Mouse (Mus musculus): ENCODE measurements at regions not wholly inside any gene's neighbourhood (a gene's known extent, or its start where the extent isn't known, plus 50 kb on each side); places are given as distances from the start of the nearest gene placed in this dataset.

DNA sequence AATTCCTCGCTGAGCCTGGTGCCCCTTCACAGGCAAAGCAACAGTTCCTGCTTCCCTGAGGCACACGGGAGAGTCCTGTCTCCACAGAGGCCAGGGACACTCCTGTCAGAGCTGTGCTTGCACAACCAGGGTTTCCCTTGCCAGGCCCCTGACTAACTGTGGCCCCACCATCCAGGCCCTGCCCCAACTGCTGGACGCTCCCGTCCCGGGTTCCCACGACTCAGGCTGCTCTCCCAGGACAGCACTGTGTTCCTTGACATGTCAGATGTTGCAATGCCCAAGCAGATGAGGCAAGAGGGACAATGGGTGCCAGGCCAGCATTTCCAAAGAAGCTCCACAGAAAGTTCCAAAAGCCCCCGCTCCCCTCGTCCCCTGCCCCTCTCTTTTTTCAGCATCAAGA, 250.4 kb downstream of the Bcl11b start:
- no peak for ATAC-seq (ENCODE audit: insufficient number of reproducible peaks, insufficient read depth, low FRiP score, low read depth)
- Histone ChIP-seq H3K27ac (ENCODE audit: low read length) (no peak overlapping the region; the same call in 1 of the 2 replicates), H3K4me1 (ENCODE audit: control insufficient read depth, insufficient read depth, low read length) (peaks cover 20% of the 10 kb centered on the region)

DNA sequence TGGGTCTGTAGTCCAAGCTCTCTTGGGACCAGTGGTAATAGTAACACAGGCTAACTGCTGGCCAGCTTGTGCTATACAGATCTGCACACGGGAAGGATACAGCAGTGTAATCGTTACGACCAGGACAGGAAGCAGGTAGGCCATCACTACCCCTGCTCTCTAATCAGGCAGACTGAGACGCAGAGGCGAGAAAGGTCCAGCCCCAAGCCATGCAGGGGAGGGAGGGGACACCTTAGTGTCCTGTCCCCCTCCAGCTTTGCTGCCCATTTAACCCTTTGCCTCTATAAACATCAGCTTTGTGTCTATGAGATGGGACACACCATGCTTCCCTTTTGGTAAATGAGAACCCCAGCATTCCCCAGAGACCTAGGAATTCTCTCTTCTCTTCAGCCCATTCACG, 249.9 kb downstream of the Bcl11b start:
- no peaks in the 10 kb centered on the region for H3K36me3 ChIP-seq (ENCODE audit: control insufficient read depth, insufficient read depth, low read length)
- no peaks in the 10 kb centered on the region for H3K27me3 ChIP-seq (ENCODE audit: control insufficient read depth, insufficient read depth, low read length)
- no peak overlapping the region for H3K4me3 ChIP-seq (ENCODE audit: low read depth, low read length)
- H3K9ac ChIP-seq (replicated peaks; ENCODE audit: low read depth, low read length) = no peak overlapping the region
- no peak overlapping the region for H3K27ac ChIP-seq (ENCODE audit: low read length)
- H3K4me1 ChIP-seq (ENCODE audit: control insufficient read depth, insufficient read depth, low read length) = peaks cover 25% of the 10 kb centered on the region
- no peaks in the 10 kb centered on the region for H3K9me3 ChIP-seq (ENCODE audit: control insufficient read depth, low read depth, low read length)
- ATAC-seq (ENCODE audit: insufficient number of reproducible peaks, insufficient read depth, low FRiP score, low read depth) = no peak
- WGBS = 61% methylated on average over 6 of the region's 6 CpGs
- H3K4me2 ChIP-seq (replicated peaks; ENCODE audit: low read depth, low read length) = no peak overlapping the region

More for the DNA sequence above, 250.4 kb downstream of the Bcl11b start:
- Histone ChIP-seq H3K36me3 (ENCODE audit: control insufficient read depth, insufficient read depth, low read length) (no peaks in the 10 kb centered on the region), H3K27me3 (ENCODE audit: control insufficient read depth, insufficient read depth, low read length) (no peaks in the 10 kb centered on the region), H3K9ac (replicated peaks; ENCODE audit: low read depth, low read length) (no peak overlapping the region), H3K4me3 (ENCODE audit: low read depth, low read length) (no peak overlapping the region), H3K4me2 (replicated peaks; ENCODE audit: low read depth, low read length) (no peak overlapping the region), H3K9me3 (ENCODE audit: control insufficient read depth, low read depth, low read length) (no peaks in the 10 kb centered on the region)
- 57% methylated on average over 8 of the region's 8 CpGs for whole genome bisulfite sequencing

DNA sequence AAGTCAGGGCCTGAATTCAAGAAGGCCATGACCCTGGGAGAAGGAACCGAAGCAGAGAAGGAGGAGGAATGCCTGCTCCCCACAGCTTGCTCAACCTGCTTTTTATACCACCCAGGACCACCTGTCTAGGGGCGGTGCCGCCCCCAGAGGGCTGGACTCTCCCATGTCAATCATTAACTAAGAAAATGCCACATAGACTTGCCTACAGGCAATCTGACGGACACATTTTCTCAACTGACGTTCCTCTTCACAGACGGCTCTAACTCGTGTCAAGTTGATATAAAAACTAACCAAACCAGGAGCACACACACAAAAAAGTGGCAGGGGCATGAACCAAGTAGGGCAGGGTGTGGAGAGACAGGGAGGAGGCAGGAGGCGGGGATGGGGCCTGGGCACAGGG, 248.5 kb downstream of the Bcl11b start:
- Histone ChIP-seq H3K9me3 (ENCODE audit: control insufficient read depth, low read depth, low read length) (no peaks in the 10 kb centered on the region), H3K36me3 (ENCODE audit: control insufficient read depth, insufficient read depth, low read length) (no peaks in the 10 kb centered on the region), H3K9ac (replicated peaks; ENCODE audit: low read depth, low read length) (no peak overlapping the region), H3K4me2 (replicated peaks; ENCODE audit: low read depth, low read length) (no peak overlapping the region), H3K27ac (ENCODE audit: low read length) (no peak overlapping the region), H3K4me3 (ENCODE audit: low read depth, low read length) (no peak overlapping the region), H3K27me3 (ENCODE audit: control insufficient read depth, insufficient read depth, low read length) (no peaks in the 10 kb centered on the region), H3K4me1 (ENCODE audit: control insufficient read depth, insufficient read depth, low read length) (peaks cover 28% of the 10 kb centered on the region)
- ATAC-seq (ENCODE audit: insufficient number of reproducible peaks, insufficient read depth, low FRiP score, low read depth) = no peak
- WGBS = 71% methylated on average over 8 of the region's 8 CpGs

GRCm38 (mm10) chr12:107755820-107756517, 247.4 kb downstream of the Bcl11b start:
- no peak for ATAC-seq (ENCODE audit: insufficient number of reproducible peaks, insufficient read depth, low FRiP score, low read depth)
- WGBS = 85% methylated on average over 13 of the region's 13 CpGs
- Histone ChIP-seq H3K9ac (replicated peaks; ENCODE audit: low read depth, low read length) (no peak overlapping the region), H3K4me2 (replicated peaks; ENCODE audit: low read depth, low read length) (no peak overlapping the region), H3K4me1 (ENCODE audit: control insufficient read depth, insufficient read depth, low read length) (peaks cover 28% of the 10 kb centered on the region), H3K27me3 (ENCODE audit: control insufficient read depth, insufficient read depth, low read length) (no peaks in the 10 kb centered on the region), H3K36me3 (ENCODE audit: control insufficient read depth, insufficient read depth, low read length) (no peaks in the 10 kb centered on the region), H3K9me3 (ENCODE audit: control insufficient read depth, low read depth, low read length) (no peaks in the 10 kb centered on the region), H3K4me3 (ENCODE audit: low read depth, low read length) (no peak overlapping the region), H3K27ac (ENCODE audit: low read length) (no peak overlapping the region)

DNA sequence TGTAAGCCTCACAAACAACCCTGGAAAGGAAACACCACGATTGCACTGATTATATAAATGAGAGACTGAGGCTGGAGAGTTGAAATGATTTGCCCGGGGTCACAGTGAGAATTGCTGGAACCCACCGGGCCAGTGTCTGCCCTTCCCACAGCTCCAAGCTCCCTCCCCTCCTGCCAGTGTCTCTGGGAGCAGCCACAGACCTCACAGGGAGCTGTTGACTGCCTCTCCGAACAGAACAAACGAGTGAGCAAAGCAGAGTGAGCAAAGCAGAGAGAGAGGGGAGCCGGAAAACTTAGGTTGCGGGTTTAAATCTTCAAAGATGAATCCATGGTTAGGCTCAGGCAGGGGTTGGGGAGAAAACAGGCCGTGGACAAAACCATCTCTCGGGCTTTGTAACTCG, 246.2 kb downstream of the Bcl11b start:
- H3K9me3 ChIP-seq (ENCODE audit: control insufficient read depth, low read depth, low read length) = no peaks in the 10 kb centered on the region
- H3K27me3 ChIP-seq (ENCODE audit: control insufficient read depth, insufficient read depth, low read length) = no peaks in the 10 kb centered on the region
- no peaks in the 10 kb centered on the region for H3K36me3 ChIP-seq (ENCODE audit: control insufficient read depth, insufficient read depth, low read length)
- no peak for ATAC-seq (ENCODE audit: insufficient number of reproducible peaks, insufficient read depth, low FRiP score, low read depth)
- H3K9ac ChIP-seq (replicated peaks; ENCODE audit: low read depth, low read length) = no peak overlapping the region
- peak overlapping the region; percentile 22; the same call in 1 of the 2 replicates for H3K27ac ChIP-seq (ENCODE audit: low read length)
- H3K4me1 ChIP-seq (ENCODE audit: control insufficient read depth, insufficient read depth, low read length) = peaks cover 27% of the 10 kb centered on the region
- H3K4me3 ChIP-seq (ENCODE audit: low read depth, low read length) = no peak overlapping the region
- WGBS = 32% methylated on average over 10 of the region's 10 CpGs
- H3K4me2 ChIP-seq (replicated peaks; ENCODE audit: low read depth, low read length) = no peak overlapping the region

GRCm38 (mm10) chr12:107757996-107758791, 245.2 kb downstream of the Bcl11b start:
- peak; percentile 74; the same call in 1 of the 2 replicates for ATAC-seq (ENCODE audit: insufficient number of reproducible peaks, insufficient read depth, low FRiP score, low read depth)
- Histone ChIP-seq H3K4me3 (ENCODE audit: low read depth, low read length) (no peak overlapping the region), H3K36me3 (ENCODE audit: control insufficient read depth, insufficient read depth, low read length) (no peaks in the 10 kb centered on the region), H3K4me2 (replicated peaks; ENCODE audit: low read depth, low read length) (no peak overlapping the region), H3K4me1 (ENCODE audit: control insufficient read depth, insufficient read depth, low read length) (peaks cover 19% of the 10 kb centered on the region), H3K27ac (ENCODE audit: low read length) (no peak overlapping the region), H3K9ac (replicated peaks; ENCODE audit: low read depth, low read length) (no peak overlapping the region), H3K9me3 (ENCODE audit: control insufficient read depth, low read depth, low read length) (no peaks in the 10 kb centered on the region), H3K27me3 (ENCODE audit: control insufficient read depth, insufficient read depth, low read length) (no peaks in the 10 kb centered on the region)
- WGBS = 16% methylated on average over 15 of the region's 16 CpGs

DNA sequence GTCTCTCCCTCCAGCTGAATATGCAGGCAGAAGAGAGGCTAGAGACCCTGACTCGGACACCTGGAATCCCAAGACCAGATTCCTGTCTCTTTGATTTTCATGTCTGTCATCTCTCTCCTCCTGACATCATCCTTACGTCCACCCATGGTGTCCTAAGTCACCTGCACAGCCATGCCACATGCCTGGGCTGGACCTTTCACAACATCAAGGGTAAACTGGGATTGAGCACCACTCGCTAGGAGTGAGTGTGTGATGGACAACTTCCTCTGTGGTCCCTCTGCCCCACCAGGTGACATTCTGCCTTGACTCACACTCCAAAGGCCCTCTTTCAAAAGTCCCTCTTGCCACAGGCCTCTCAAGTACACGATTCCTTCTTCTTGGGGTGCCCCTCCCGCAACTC, 244.1 kb downstream of the Bcl11b start:
- no peaks in the 10 kb centered on the region for H3K36me3 ChIP-seq (ENCODE audit: control insufficient read depth, insufficient read depth, low read length)
- no peak overlapping the region for H3K4me3 ChIP-seq (ENCODE audit: low read depth, low read length)
- H3K27ac ChIP-seq (ENCODE audit: low read length) = no peak overlapping the region
- H3K9ac ChIP-seq (replicated peaks; ENCODE audit: low read depth, low read length) = no peak overlapping the region
- peaks cover 19% of the 10 kb centered on the region for H3K4me1 ChIP-seq (ENCODE audit: control insufficient read depth, insufficient read depth, low read length)
- ATAC-seq (ENCODE audit: insufficient number of reproducible peaks, insufficient read depth, low FRiP score, low read depth) = no peak
- WGBS = 77% methylated on average over 5 of the region's 5 CpGs
- no peaks in the 10 kb centered on the region for H3K27me3 ChIP-seq (ENCODE audit: control insufficient read depth, insufficient read depth, low read length)
- no peak overlapping the region for H3K4me2 ChIP-seq (replicated peaks; ENCODE audit: low read depth, low read length)
- no peaks in the 10 kb centered on the region for H3K9me3 ChIP-seq (ENCODE audit: control insufficient read depth, low read depth, low read length)

DNA sequence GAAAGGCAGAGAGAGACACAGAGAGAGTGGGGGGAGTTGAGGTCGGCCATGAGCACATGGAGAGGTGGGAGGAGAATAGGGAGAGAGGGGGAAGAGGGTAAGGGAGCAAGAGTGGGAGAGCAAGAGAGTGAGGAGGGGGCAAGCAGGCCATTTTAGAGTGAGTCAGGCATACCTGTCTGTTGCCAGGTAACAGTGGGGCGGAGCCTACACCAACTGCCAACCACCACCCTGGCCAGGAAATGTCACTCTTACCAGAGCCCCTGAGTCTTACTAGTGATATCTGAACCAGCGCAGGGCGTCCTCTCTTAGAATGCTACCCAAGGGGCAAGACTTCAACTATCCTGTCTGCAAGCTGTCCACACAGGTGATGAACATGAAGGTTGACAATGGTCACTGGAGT, 243.5 kb downstream of the Bcl11b start:
- ATAC-seq (ENCODE audit: insufficient number of reproducible peaks, insufficient read depth, low FRiP score, low read depth) = no peak
- Histone ChIP-seq H3K9ac (replicated peaks; ENCODE audit: low read depth, low read length) (no peak overlapping the region), H3K9me3 (ENCODE audit: control insufficient read depth, low read depth, low read length) (no peaks in the 10 kb centered on the region), H3K4me1 (ENCODE audit: control insufficient read depth, insufficient read depth, low read length) (peaks cover 19% of the 10 kb centered on the region), H3K36me3 (ENCODE audit: control insufficient read depth, insufficient read depth, low read length) (no peaks in the 10 kb centered on the region), H3K27me3 (ENCODE audit: control insufficient read depth, insufficient read depth, low read length) (no peaks in the 10 kb centered on the region), H3K4me3 (ENCODE audit: low read depth, low read length) (no peak overlapping the region), H3K27ac (ENCODE audit: low read length) (no peak overlapping the region), H3K4me2 (replicated peaks; ENCODE audit: low read depth, low read length) (no peak overlapping the region)
- WGBS = 78% methylated on average over 4 of the region's 4 CpGs

All from stomach, embryonic 14.5 days (tissue).